Mouse (Mus musculus): ENCODE measurements at regions not wholly inside any gene's neighbourhood (a gene's known extent, or its start where the extent isn't known, plus 50 kb on each side); places are given as distances from the start of the nearest gene placed in this dataset.
A peak's percentile ranks its signal among the peaks of the same experiment; 100 is the strongest.
"Not testable (repeated sequence)": the region's sequence is repeated elsewhere in the genome, so short reads cannot be mapped to it uniquely, and the experiment has no call there.

DNA sequence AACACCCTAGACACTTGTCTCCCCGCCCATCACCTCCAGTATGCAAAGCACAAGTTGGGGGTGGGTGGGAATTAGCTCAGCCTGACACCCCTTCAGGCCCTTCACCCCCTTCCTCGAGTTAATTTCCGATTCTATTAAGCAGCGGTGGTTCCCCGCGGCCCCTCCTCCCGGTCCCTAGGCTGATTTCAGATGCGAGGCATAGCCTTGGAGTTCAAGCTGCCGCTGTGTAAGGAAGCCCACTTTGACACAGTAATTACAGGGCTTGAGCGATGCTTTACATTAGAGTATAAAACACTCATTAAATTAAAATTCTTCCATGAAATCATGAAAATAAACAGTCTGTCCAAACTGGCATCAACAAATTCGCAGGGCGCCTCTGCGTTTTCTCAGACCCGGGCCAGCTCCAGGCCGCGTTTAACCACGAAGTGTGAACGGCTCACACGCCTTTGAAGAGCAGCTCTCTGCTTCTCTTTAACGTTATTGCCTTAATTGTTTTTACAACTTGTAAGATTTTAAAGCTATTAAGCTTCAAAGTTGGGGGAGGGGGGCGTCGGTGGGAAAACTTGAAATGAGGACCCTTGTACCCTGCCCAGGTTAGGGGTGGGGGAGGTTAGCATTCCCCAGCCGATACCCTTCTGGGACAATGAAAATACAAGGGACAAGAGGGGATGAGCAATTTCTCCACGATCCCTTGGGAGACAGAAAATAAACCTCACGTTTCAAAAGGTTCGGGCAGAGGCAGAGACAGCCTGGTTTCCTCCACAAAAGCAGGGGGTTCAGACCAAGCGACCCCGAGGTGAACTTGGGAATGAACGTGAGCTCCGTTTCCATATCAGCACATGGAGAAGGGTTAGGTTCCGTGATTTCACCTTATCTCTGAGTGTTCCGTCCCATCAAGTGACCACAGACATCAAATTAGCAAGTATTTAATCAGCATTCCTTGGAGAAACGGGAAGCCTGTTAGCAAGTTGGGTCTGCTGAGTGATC, 114.4 kb downstream of the Dicer1 start:
- TF ChIP-seq CTCF (IDR thresholded peaks at IDR 0.05; ENCODE audit: borderline replicate concordance, extremely low read depth, insufficient read depth, insufficient read length) (no peak), POLR2A (IDR thresholded peaks at IDR 0.05; ENCODE audit: borderline replicate concordance, extremely low read depth, insufficient read depth, insufficient read length, poor library complexity, severe bottlenecking) (no peak)
- DNase-seq (ENCODE audit: low read depth), result peak; percentile 86

DNA sequence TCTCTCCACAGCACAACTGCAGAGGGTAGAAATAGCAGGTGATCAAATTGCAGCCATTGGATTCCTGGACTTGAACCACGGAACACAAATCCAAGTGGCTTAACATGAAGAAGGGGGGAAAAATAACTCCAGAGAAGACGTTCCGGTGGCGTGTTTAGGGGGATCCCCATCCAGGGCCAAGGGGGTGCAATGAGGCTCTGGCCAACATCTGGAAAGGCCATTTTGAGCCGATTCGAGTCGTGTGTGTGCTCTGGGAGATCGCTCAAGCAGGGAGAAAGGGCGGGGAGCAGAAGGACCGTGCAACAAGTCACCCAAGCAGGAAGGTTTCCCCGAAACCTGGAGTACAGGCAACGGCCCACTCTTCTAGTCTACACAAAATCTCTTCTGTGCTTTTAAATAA, 115.3 kb downstream of the Dicer1 start:
- TF ChIP-seq CTCF (IDR thresholded peaks at IDR 0.05; ENCODE audit: borderline replicate concordance, extremely low read depth, insufficient read depth, insufficient read length) (no peak), POLR2A (IDR thresholded peaks at IDR 0.05; ENCODE audit: borderline replicate concordance, extremely low read depth, insufficient read depth, insufficient read length, poor library complexity, severe bottlenecking) (no peak)
- no peak for DNase-seq (ENCODE audit: low read depth)

DNA sequence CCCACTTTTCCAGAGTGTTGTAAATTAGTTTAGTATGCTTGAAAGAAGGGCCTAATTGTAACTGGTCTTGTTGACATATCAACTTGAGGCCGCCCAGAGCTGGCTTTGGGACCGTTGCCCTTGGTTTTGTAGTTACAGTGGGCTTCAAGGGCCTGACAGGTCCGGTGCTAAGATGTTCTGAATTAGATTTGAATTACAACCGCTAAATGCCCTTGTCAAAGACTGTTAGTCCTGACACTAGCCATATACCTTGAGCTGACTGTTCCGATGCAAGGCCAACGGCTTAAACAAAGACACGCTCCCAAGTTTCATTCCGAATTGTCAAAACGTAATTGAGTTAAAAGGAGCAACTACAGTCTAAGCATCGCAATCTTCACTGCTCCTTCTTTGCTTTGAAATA, 116.9 kb downstream of the Dicer1 start:
- DNase-seq (ENCODE audit: low read depth), result no peak
- TF ChIP-seq CTCF (IDR thresholded peaks at IDR 0.05; ENCODE audit: borderline replicate concordance, extremely low read depth, insufficient read depth, insufficient read length), result no peak
- TF ChIP-seq POLR2A (IDR thresholded peaks at IDR 0.05; ENCODE audit: borderline replicate concordance, extremely low read depth, insufficient read depth, insufficient read length, poor library complexity, severe bottlenecking), result no peak

DNA sequence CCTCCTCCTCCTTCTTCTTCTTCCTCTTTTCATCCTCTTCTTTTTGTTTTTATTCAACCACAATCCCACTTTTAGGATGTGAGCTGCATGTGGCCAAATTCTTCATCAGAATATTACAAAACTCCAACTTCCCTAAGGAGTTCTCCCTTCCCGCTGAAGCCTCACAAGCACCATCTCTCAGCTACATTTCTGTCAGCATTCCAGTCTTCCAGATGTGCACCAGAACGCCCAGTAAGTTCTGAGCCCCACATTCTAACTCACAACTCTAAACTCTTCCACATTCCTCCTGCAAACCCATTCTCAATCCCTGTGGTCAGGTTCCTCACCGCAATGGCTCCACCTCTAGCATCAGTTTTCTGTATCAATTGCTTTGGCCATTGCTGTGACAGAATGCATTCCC, 121.2 kb downstream of the Dicer1 start:
- DNase-seq (ENCODE audit: low read depth), result no peak

DNA sequence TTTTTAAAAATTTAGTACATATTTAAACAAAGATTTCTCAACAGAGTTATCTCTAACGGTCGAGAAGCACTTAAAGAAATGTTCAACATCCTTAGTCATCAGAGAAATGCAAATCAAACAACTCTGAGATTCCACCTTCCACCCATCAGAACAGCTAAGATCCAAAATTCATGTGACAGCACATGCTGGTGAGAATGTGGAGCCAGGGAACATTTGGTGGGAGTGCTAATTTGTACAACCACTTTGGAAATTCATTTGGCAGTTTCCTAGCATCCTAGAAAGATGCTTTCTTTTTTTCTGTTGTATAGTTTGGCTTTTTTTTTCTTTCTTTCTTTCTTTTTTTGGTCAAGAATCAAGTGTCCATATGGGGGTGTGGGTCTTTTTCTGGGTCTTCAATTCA, 122.3 kb downstream of the Dicer1 start:
- DNase-seq (ENCODE audit: low read depth), result peak; percentile 19
- TF ChIP-seq CTCF (IDR thresholded peaks at IDR 0.05; ENCODE audit: borderline replicate concordance, extremely low read depth, insufficient read depth, insufficient read length) (no peak), POLR2A (IDR thresholded peaks at IDR 0.05; ENCODE audit: borderline replicate concordance, extremely low read depth, insufficient read depth, insufficient read length, poor library complexity, severe bottlenecking) (no peak)

More for the DNA sequence above, 121.2 kb downstream of the Dicer1 start:
- TF ChIP-seq POLR2A (IDR thresholded peaks at IDR 0.05; ENCODE audit: borderline replicate concordance, extremely low read depth, insufficient read depth, insufficient read length, poor library complexity, severe bottlenecking) (no peak), CTCF (IDR thresholded peaks at IDR 0.05; ENCODE audit: borderline replicate concordance, extremely low read depth, insufficient read depth, insufficient read length) (no peak)

DNA sequence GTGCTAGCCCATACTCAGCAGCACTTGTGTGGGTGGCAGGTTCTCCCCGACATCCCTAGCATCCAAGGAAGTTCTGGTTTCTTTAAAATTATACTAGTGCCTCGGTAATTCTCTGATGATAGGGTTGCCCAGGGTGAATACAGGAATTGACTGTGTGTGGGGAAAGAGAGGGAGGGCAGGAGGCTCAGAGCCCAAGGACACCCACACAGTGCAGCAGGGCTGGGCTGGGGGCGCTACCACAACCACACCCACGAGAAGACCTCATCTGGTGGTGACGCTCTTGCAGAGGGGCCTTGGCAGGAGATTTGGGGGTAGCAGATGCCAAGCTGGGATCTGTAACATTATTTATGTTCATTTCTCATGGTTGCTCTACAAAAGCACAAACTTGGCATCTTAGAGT, 125.7 kb downstream of the Dicer1 start:
- TF ChIP-seq CTCF (IDR thresholded peaks at IDR 0.05; ENCODE audit: borderline replicate concordance, extremely low read depth, insufficient read depth, insufficient read length) (no peak), POLR2A (IDR thresholded peaks at IDR 0.05; ENCODE audit: borderline replicate concordance, extremely low read depth, insufficient read depth, insufficient read length, poor library complexity, severe bottlenecking) (no peak)

DNA sequence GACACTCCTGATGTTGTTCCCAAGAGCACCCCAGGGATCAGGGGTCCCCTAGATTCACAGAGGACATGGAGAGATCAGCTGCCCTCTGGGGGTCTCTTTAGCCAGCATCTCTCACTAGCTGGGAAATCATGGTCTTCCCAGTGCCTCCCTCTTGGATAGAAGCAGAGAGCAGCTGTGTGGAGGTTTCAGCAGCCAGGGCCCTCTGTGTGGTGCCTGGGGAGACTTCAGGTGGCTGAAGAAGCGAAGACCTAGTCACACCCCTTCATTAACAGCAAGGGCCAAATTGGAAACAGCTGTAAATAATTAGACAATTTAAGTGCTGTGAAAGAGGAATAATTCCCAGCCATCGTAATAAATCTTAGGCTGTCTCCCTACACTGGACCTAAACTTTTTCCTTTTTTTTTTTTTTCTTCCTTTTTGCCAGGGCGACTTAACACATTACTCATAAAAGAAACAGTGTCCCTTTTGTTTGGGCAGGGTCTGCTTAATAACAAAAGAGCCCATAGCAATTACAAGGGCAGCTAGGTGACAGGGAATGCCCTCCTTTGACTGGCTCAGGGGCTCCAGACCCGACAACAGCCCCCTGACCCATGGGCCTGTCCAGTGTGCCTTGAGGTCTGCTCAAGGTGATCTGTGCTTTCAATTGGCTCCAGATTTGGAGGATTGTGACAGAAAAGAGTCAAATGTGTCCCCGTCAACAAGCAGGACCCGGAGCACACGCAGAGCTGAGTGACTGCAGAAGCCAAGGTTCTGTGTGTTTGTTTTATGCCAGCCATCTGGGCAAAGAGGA, 127.7 kb downstream of the Dicer1 start:
- DNase-seq (ENCODE audit: low read depth), result no peak
- no peak for TF ChIP-seq POLR2A (IDR thresholded peaks at IDR 0.05; ENCODE audit: borderline replicate concordance, extremely low read depth, insufficient read depth, insufficient read length, poor library complexity, severe bottlenecking)
- TF ChIP-seq CTCF (IDR thresholded peaks at IDR 0.05; ENCODE audit: borderline replicate concordance, extremely low read depth, insufficient read depth, insufficient read length), result no peak

More for the DNA sequence above, 125.7 kb downstream of the Dicer1 start:
- DNase-seq (ENCODE audit: low read depth), result no peak

DNA sequence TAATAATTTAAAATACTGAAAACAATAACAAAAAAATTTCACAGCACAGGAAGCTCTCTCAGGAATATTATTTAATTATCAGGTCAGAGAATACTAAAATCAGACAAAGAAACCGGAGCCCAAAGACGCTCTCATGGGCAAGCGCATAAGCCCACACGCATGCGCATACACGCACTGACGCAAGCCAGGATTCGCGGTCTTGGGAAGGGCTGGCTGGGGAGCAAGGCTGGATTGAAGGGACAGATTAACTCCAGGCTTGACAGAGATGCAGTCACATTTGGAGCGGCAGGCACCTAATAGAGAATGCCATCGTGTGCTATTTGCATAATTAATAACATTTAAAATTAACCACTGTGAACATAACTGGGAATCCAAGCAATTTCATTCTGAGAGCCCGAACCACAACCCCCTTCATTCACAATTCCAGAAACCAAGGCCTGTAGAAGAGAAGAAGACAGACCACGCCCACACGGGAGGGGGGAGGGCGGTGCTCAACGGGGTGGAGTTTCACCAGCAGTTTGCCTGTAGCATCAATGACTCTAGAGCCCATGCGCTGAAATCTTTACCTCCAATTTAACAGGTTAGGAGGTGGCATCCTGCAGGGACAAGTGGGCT, 134.5 kb downstream of the Dicer1 start:
- TF ChIP-seq CTCF (IDR thresholded peaks at IDR 0.05; ENCODE audit: borderline replicate concordance, extremely low read depth, insufficient read depth, insufficient read length) (no peak), POLR2A (IDR thresholded peaks at IDR 0.05; ENCODE audit: borderline replicate concordance, extremely low read depth, insufficient read depth, insufficient read length, poor library complexity, severe bottlenecking) (no peak)
- DNase-seq (ENCODE audit: low read depth), result peak; percentile 95

DNA sequence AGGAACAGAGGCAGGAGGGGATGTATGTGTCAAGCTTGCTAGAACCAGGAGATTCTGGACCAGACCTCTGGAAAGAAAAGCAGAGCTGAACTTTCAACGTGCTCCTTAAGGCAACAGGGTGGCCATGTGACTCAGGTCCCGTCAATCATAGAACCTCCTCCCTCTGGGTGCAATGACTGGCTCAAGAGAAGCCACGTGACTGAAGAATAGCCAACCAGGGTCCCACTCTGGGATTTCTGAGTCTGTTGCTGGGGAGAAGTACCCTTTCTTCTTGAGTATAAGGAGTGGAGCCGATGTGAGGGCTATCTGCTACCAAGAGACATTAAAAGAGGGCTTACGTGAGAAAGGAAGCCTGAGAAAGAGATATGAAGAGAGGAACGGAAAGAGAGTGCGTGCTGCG, 137.5 kb downstream of the Dicer1 start:
- peak; percentile 45 for DNase-seq (ENCODE audit: low read depth)
- no peak for TF ChIP-seq CTCF (IDR thresholded peaks at IDR 0.05; ENCODE audit: borderline replicate concordance, extremely low read depth, insufficient read depth, insufficient read length)
- TF ChIP-seq POLR2A (IDR thresholded peaks at IDR 0.05; ENCODE audit: borderline replicate concordance, extremely low read depth, insufficient read depth, insufficient read length, poor library complexity, severe bottlenecking), result no peak

DNA sequence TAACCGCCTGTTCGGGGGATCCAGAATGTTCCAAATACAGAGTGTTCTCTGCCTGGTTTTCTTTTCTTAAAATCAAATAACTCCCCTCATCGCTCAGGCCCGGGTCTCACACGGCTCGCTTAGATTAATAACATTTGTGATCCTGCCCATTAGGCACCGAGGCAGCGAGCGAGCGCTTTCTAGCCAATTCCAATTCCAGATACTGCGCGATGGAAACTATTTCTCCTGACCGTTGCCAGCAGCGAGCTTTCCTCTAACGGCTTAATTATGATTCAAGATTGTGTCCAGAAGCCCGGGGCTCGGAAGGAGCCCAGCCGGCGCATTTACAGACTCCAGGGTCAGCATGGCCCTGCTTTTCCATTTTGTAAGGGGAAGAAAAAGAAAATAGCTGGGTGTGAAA, 136.6 kb upstream of the Gsc start:
- TF ChIP-seq CTCF (IDR thresholded peaks at IDR 0.05; ENCODE audit: borderline replicate concordance, extremely low read depth, insufficient read depth, insufficient read length), result no peak
- no peak for TF ChIP-seq POLR2A (IDR thresholded peaks at IDR 0.05; ENCODE audit: borderline replicate concordance, extremely low read depth, insufficient read depth, insufficient read length, poor library complexity, severe bottlenecking)
- DNase-seq (ENCODE audit: low read depth), result peak; percentile 58

DNA sequence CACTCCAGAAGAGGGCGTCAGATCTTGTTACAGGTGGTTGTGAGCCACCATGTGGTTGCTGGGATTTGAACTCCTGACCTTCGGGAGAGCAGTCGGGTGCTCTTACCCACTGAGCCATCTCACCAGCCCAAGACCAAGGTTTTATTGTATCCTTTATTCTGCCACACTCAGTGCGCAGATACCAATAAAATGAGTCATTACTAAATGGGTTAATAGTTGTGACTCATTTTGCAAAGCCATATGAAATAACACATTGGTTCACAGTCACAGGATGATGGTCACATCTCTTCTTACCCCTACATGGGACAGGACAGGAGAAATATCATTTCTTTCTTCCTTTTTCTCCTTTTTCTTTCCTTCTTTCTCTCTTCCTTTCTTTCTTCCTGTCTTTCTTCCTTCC, 135.8 kb upstream of the Gsc start:
- not testable (repeated sequence) for DNase-seq (ENCODE audit: low read depth)

All from brain, embryonic 14.5 days (tissue).